Mouse (Mus musculus): ENCODE results near the gene Metap1. TPM values are rescaled to one million over a fixed set of nuclear protein-coding genes. Genes with fewer than 3 reads are reported as not detected.

The Metap1 gene
- total RNA-seq, 2 experiments from 2014 or later, result 29.7 to 32.7 TPM

Other genes starting within 250 kb of the Metap1 start
- gene Adh1, start 228.5 kb downstream of the Metap1 start, total RNA-seq (2015; ENCODE audit: low replicate concordance), result not detected in 2 replicates
- 1.7 TPM in 1 of 2 replicates, not detected in the other for gene Adh1, start 228.5 kb downstream of the Metap1 start, total RNA-seq (2017; ENCODE audit: low replicate concordance)
- not detected in 2 replicates for gene Adh6a, start 176.2 kb downstream of the Metap1 start, total RNA-seq (2015; ENCODE audit: low replicate concordance)
- gene Adh6a, start 176.2 kb downstream of the Metap1 start, total RNA-seq (2017; ENCODE audit: low replicate concordance), result not detected in 2 replicates
- not detected in 2 replicates for gene Adh6b, start 147.7 kb downstream of the Metap1 start, total RNA-seq (2015; ENCODE audit: low replicate concordance)
- gene Adh6b, start 147.7 kb downstream of the Metap1 start, total RNA-seq (2017; ENCODE audit: low replicate concordance), result not detected in 2 replicates
- not detected in 2 replicates for gene Adh4, start 74.0 kb downstream of the Metap1 start, total RNA-seq (2015; ENCODE audit: low replicate concordance)
- not detected in 2 replicates for gene Adh4, start 74.0 kb downstream of the Metap1 start, total RNA-seq (2017; ENCODE audit: low replicate concordance)
- gene Adh5, start 46.4 kb downstream of the Metap1 start, total RNA-seq (2015; ENCODE audit: low replicate concordance), result 15.1 and 28.5 TPM in 2 replicates
- gene Adh5, start 46.4 kb downstream of the Metap1 start, total RNA-seq (2017; ENCODE audit: low replicate concordance), result 12.1 and 19.9 TPM in 2 replicates
- gene Eif4e, start 36.7 kb upstream of the Metap1 start, total RNA-seq (2015; ENCODE audit: low replicate concordance), result 129 and 176 TPM in 2 replicates
- 97.2 and 160 TPM in 2 replicates for gene Eif4e, start 36.7 kb upstream of the Metap1 start, total RNA-seq (2017; ENCODE audit: low replicate concordance)

Data from erythroid progenitor cell, adult 5-6 weeks (primary cell).